Mouse (Mus musculus) hindbrain, embryonic 14.5 days (tissue): Measurements from ENCODE around the gene Cpeb3. TPM values are rescaled to one million over a fixed set of nuclear protein-coding genes. Genes with fewer than 3 reads are reported as not detected.

ENCODE experiments used
- ATAC-seq: fragments of 200-750 bp; cut with Nextera tagmentation; 2 replicates; pipeline ENCODE4 v1.8.0; 2017; ENCODE audit warnings: moderate number of reproducible peaks, mild to moderate bottlenecking, moderate TSS enrichment, moderate library complexity; ENCODE audit not compliant: low FRiP score
- DNase-seq: peaks from one replicate; pipeline ENCODE4 v3.0.0-alpha.2; 2015; ENCODE audit warnings: low spot score
- H3K27ac ChIP-seq: fragments of 300-500 bp; sonication (generic); 2 replicates; pipeline ENCODE4 v1.5.1; 2014; ENCODE audit warnings: mild to moderate bottlenecking, moderate library complexity
- H3K27me3 ChIP-seq: fragments of 300-500 bp; sonication (generic); 2 replicates; pipeline ENCODE4 v1.6.1; 2014; ENCODE audit warnings: mild to moderate bottlenecking, low read length, mixed read lengths; ENCODE audit not compliant: control insufficient read depth, insufficient read depth
- H3K36me3 ChIP-seq: fragments of 300-500 bp; sonication (generic); replicated peaks from 2 replicates; pipeline ENCODE4 v1.6.1; 2014; ENCODE audit not compliant: control insufficient read depth, insufficient read depth
- H3K4me1 ChIP-seq: fragments of 300-500 bp; sonication (generic); replicated peaks from 2 replicates; pipeline ENCODE4 v1.6.1; 2014; ENCODE audit warnings: antibody characterized with exemption, low read length, mixed read lengths; ENCODE audit not compliant: control insufficient read depth, insufficient read depth
- H3K4me2 ChIP-seq: fragments of 300-500 bp; sonication (generic); replicated peaks from 2 replicates; pipeline ENCODE4 v1.6.1; 2014; ENCODE audit warnings: mild to moderate bottlenecking, moderate library complexity
- H3K4me3 ChIP-seq: fragments of 300-500 bp; sonication (generic); replicated peaks from 2 replicates; pipeline ENCODE4 v1.5.1; 2014; ENCODE audit warnings: mild to moderate bottlenecking, low read length
- H3K9ac ChIP-seq: fragments of 300-500 bp; sonication (generic); 2 replicates; pipeline ENCODE4 v1.6.1; 2014
- H3K9me3 ChIP-seq: fragments of 300-500 bp; sonication (generic); 2 replicates; pipeline ENCODE4 v1.6.1; 2016; ENCODE audit warnings: low read length; ENCODE audit not compliant: control insufficient read depth
- WGBS: fragments of 180-500 bp; shearing (Covaris S2); extraction: QIAGEN DNeasy Blood & Tissue Kit; methylation state at CpG from one replicate; pipeline ENCODE4 v1.1.7; 2014; 5-methylcytosine and 5-hydroxymethylcytosine counted together
- polyA plus RNA-seq: library from polyadenylated mRNA; unstranded; fragments of >200 nt; fragmentation: Nextera tagmentation; extraction: Ambion mirVana; gene quantifications from 2 replicates; pipeline ENCODE4 v1.2.1, GENCODE M21; 2014

Cpeb3 gene
- polyA plus RNA-seq, 1 experiment from 2014 or later: 10.8 TPM

DNA sequence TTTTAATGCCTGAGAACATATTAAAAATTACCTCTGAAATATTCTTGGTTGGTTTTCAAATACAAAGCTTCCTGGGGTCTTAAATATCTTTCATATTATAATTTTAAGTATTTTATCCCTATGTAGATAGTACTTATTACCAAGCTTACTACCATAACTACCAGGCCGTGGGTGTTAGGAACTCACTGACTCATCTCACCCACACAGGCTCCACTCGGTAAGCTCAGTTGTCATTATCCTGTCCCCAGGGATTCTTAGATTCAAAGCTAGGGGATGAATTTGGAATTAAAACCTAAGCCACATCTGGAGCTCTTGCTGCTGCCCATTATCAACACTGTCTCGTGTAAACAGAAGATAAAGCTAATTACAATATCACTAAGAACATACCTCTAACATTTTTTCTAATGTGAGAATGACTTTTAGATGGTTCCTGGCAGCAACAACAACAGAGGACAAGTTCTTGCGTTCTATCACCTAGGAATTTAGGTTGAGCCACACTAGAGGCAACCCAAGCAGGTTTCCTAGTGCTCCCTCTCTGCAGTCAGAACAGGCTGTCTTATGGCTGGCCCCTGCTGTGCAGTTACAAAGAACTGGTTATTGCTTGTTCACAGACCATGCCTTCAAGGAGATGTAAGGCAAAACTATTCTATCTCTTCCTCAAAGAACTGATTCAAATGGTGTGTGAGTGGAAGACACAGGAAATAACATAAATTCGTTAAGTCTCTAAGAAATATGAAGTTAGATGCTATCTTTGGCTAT is 135.4 kb downstream of the Cpeb3 start:
- Histone ChIP-seq H3K27me3 (no peaks in the 10 kb centered on the region), H3K4me2 (no peak overlapping the region), H3K36me3 (no peaks in the 10 kb centered on the region), H3K9ac (no peak overlapping the region), H3K4me1 (no peaks in the 10 kb centered on the region), H3K4me3 (no peak overlapping the region), H3K9me3 (no peaks in the 10 kb centered on the region), H3K27ac (no peak overlapping the region)
- ATAC-seq (no peak), DNase-seq (no peak)
- WGBS: 51% methylated on average over 5 of the region's 5 CpGs

DNA sequence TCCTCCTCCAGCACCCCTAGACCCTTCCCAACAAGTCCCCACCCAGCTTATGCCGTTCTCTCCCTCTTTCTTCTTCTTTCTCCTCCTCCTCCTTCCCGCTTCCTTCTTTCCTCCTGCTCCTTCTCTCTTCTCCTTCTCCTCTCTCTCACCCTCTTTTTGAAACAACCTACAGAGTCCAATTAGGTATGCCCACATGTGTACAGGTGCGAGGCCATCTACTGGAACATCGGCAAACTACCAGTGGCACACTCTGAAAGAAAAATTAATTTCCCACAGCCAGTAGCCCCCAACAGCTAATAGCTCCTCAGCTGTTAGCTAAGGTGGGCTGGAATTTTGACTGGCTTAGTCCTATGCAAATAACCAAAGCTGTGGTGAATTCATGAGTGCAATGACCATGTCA is 139.2 kb downstream of the Cpeb3 start:
- no peaks in the 10 kb centered on the region for H3K9me3 ChIP-seq
- H3K27ac ChIP-seq: no peak overlapping the region
- H3K36me3 ChIP-seq: no peaks in the 10 kb centered on the region
- H3K27me3 ChIP-seq: no peaks in the 10 kb centered on the region
- H3K4me1 ChIP-seq: no peaks in the 10 kb centered on the region
- no peak overlapping the region for H3K4me2 ChIP-seq
- no peak for ATAC-seq
- DNase-seq: no peak
- no peak overlapping the region for H3K9ac ChIP-seq
- H3K4me3 ChIP-seq: no peak overlapping the region
- 86% methylated on average over 4 of the region's 4 CpGs for WGBS

DNA sequence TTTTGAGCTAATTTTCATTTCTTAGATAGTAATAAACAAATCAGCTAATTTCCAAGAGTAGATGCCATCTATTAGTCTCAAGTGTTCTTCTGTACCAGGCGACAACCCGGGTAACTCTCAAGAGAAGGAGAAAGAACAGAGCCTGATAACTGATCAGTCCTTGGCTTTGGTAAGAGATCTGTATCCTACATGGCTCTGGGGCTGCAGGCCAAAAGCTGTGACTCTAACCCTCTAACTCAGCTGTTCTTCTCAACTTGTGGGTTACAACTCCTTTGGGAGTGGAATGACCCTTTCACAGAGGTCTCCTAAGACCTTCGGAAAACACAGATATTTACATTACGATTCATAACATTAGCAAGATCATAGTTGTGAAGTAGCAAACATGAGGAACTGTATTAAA is 148.3 kb downstream of the Cpeb3 start:
- H3K36me3 ChIP-seq: no peaks in the 10 kb centered on the region
- H3K27ac ChIP-seq: no peak overlapping the region
- H3K9ac ChIP-seq: no peak overlapping the region
- 87% methylated on average over 4 of the region's 4 CpGs for whole genome bisulfite sequencing
- no peak for ATAC-seq
- DNase-seq: no peak
- no peaks in the 10 kb centered on the region for H3K27me3 ChIP-seq
- H3K4me3 ChIP-seq: no peak overlapping the region
- no peaks in the 10 kb centered on the region for H3K9me3 ChIP-seq
- H3K4me1 ChIP-seq: no peaks in the 10 kb centered on the region
- no peak overlapping the region for H3K4me2 ChIP-seq

DNA sequence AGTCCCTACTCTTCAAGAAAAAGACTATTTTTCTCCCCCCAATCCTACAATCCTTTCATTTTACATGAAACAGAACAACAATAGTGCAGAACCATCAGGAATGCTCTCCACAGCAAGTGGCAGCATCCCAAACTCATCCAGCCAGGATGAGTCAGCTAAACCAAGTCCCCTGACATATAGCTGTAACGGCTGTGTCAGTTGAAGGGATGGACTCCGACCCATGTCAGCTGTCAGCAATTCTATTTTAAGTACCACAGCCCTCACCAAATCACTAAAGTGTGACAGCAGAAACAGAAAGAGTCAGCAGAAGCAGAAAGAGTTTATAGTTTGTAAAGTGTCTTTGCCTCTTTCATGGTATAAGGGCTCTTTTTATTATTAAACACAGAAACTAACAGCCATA is 148.8 kb downstream of the Cpeb3 start:
- Histone ChIP-seq H3K27ac (no peak overlapping the region), H3K9me3 (no peaks in the 10 kb centered on the region), H3K27me3 (no peaks in the 10 kb centered on the region), H3K9ac (no peak overlapping the region), H3K36me3 (no peaks in the 10 kb centered on the region), H3K4me2 (no peak overlapping the region), H3K4me3 (no peak overlapping the region), H3K4me1 (no peaks in the 10 kb centered on the region)
- 65% methylated on average over 2 of the region's 2 CpGs for WGBS
- no peak for DNase-seq
- ATAC-seq: no peak

DNA sequence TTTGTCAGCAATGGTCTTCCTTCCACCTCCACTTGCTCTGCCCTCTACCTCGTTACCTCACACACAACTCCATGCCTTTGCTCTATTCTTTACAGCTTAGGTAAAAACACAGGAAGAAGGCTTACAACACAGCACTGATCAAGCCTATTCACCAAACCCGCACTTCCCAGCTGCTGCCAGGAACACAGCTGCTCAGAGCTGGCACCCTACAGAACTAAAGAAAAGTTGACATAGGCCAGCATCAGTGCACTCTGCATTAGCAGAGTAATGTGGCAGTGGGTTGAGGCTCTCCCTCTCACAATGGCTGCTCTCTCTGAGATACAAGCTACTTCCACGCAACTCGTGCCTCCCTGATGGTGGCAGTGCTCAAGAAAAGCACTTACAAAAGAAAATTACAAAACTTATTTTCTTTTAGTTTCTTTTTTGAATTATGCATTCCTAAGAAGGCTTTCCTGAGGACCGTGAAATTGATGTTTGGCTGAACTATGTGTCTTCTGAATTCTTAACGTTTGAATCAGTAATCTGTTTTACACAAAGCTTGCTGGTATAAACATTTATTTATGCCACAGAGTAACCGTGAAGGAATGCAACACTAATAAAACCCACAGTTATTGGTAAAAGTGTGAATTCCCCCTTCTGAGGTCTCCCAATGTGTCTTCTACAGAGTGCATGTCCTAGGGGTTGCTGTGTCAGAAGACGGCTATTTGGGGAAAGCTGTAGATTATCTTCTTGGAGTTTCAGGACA is 151.1 kb downstream of the Cpeb3 start:
- ATAC-seq: no peak
- Histone ChIP-seq H3K4me1 (no peaks in the 10 kb centered on the region), H3K9ac (no peak overlapping the region), H3K36me3 (peaks cover 13% of the 10 kb centered on the region; the same call in 1 of the 2 replicates), H3K4me3 (no peak overlapping the region), H3K27me3 (no peaks in the 10 kb centered on the region), H3K27ac (no peak overlapping the region), H3K4me2 (no peak overlapping the region), H3K9me3 (no peaks in the 10 kb centered on the region)
- no peak for DNase-seq
- 62% methylated on average over 8 of the region's 8 CpGs for WGBS

DNA sequence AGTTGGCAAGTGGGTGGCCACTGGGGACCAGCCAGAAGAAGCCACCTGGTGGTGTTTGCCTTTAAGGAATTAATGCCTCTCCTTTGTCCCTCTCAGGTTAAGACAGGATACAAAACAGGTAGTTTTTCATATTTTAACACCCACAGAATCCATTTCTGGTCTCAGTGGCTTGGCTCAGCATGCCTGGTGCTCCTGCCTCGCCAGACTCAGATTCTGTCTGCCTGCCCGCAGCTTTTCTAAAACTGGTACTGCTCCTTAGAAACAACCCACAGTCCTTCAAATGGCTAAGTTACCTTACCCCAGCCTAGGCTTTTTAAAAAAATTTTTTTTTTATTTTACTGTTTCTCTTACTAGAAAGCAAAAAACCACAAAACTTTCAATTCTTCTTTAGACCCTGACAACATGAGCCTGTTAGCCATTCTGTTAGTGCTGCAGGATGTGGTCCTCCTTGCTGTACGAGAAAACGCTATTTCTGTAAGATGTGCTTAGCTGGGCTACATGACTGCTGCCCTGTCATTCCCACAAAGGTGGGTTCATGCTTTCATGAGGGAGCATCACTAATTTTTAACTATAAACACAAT is 152.3 kb downstream of the Cpeb3 start:
- Histone ChIP-seq H3K4me3 (no peak overlapping the region), H3K27me3 (no peaks in the 10 kb centered on the region), H3K4me1 (no peaks in the 10 kb centered on the region), H3K36me3 (peaks cover 13% of the 10 kb centered on the region; the same call in 1 of the 2 replicates), H3K27ac (no peak overlapping the region), H3K9me3 (no peaks in the 10 kb centered on the region), H3K9ac (no peak overlapping the region), H3K4me2 (no peak overlapping the region)
- no peak for ATAC-seq
- no peak for DNase-seq
- WGBS: 84% methylated on average over 4 of the region's 4 CpGs

DNA sequence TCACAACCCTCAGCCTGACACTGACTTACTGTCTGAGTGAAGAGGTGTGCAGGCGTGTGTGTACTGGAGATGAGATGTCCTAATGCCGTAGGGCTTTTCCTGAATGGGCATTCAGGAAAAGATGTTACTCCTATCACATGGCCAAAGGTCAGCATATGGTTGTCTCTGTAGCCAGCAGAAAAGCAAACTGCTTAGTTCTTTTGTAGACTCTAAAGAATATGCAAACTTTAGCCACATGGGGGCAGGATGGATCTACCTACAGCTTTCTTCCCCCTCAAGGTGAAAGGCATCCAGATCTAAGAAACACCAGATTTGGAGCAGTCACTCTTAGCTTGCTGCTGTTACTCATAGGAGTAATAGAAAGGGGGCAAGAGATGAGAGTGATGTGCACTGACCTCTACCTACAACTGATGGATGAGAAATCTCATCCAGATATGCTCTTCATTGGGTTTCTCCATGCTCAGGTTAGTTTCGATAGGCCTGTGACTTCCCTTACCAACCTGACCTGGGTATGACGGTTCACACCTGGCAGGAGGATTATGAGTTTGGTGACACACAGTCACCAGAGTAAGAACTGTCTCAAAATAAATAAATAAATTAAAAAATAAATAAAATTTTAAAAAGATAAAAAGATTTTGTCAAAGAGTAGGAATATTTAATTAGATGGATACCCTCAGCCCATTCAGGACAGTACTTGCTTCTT is 157.6 kb downstream of the Cpeb3 start:
- 75% methylated on average over 4 of the region's 4 CpGs for WGBS
- Histone ChIP-seq H3K9me3 (no peaks in the 10 kb centered on the region), H3K4me2 (no peak overlapping the region), H3K9ac (no peak overlapping the region), H3K27ac (no peak overlapping the region), H3K4me3 (no peak overlapping the region), H3K27me3 (no peaks in the 10 kb centered on the region), H3K36me3 (peaks cover 16% of the 10 kb centered on the region; the same call in 1 of the 2 replicates), H3K4me1 (no peaks in the 10 kb centered on the region)
- ATAC-seq (no peak; the same call in 1 of the 2 replicates), DNase-seq (peak; percentile 76)

DNA sequence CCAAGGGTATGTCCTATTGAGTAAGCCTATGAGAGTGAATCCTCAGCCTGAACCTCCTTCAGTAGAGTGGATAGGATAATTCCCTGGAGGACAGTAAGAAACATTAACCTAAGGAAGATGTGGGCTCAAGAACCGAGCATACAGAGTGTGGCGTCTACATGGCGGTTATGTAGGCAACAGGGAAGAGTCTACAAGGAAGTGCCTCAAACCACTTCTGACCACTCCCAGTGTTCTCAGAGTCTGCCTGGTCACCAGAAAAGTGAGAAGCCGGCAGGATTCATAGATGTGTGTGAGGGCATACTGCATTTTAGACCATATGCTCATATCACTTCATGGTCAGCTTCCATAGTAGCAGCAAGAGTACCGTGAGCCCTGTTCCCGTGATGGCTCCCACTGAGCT is 159.9 kb downstream of the Cpeb3 start:
- H3K27ac ChIP-seq: no peak overlapping the region
- H3K9ac ChIP-seq: no peak overlapping the region
- H3K9me3 ChIP-seq: no peaks in the 10 kb centered on the region
- H3K4me3 ChIP-seq: no peak overlapping the region
- DNase-seq (no peak), ATAC-seq (no peak)
- H3K27me3 ChIP-seq: no peaks in the 10 kb centered on the region
- WGBS: 87% methylated on average over 6 of the region's 6 CpGs
- H3K4me2 ChIP-seq: no peak overlapping the region
- peaks cover 12% of the 10 kb centered on the region for H3K36me3 ChIP-seq
- no peaks in the 10 kb centered on the region for H3K4me1 ChIP-seq

DNA sequence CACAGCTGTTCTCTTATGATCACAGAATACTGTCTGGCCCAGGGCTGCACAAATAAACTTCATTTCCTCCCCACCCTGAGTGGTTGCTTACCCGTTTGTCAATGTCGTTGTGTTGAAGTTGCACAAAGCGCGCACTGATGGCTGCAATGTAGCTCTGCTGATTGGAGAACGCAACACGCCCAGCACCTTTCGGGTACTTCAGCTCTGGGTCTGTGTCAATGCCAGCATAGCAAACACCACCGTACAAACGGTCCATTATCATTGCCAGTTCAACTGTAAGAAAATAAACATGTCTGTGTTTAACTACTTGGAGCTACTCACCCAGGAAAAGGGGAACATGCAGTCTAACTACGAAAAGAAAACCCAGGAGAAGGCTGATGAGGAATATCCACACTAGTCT is 164.0 kb downstream of the Cpeb3 start:
- no peak overlapping the region for H3K27ac ChIP-seq
- no peak overlapping the region for H3K4me2 ChIP-seq
- DNase-seq (no peak), ATAC-seq (no peak)
- H3K4me3 ChIP-seq: no peak overlapping the region
- H3K9ac ChIP-seq: no peak overlapping the region
- no peaks in the 10 kb centered on the region for H3K27me3 ChIP-seq
- H3K36me3 ChIP-seq: peaks cover 19% of the 10 kb centered on the region
- 81% methylated on average over 10 of the region's 10 CpGs for WGBS
- no peaks in the 10 kb centered on the region; the same call in 1 of the 2 replicates for H3K4me1 ChIP-seq
- H3K9me3 ChIP-seq: no peaks in the 10 kb centered on the region
